Mouse (Mus musculus) liver, embryonic 13.5 days (tissue): ENCODE results near the gene Asb6. TPM values are rescaled to one million over a fixed set of nuclear protein-coding genes. Genes with fewer than 3 reads are reported as not detected.

ENCODE experiments used
- ATAC-seq: fragments of 200-750 bp; cut with Nextera tagmentation; 2 replicates; pipeline ENCODE4 v1.8.0; 2017; ENCODE audit warnings: low read depth, mild to moderate bottlenecking, moderate number of reproducible peaks, moderate library complexity
- DNase-seq: peaks from one replicate; pipeline ENCODE4 v3.0.0; 2022
- H3K27ac ChIP-seq: fragments of 300-500 bp; sonication (generic); 2 replicates; pipeline ENCODE4 v1.5.1; 2015; ENCODE audit warnings: moderate library complexity, mild to moderate bottlenecking, inconsistent platforms
- H3K27me3 ChIP-seq: fragments of 300-500 bp; sonication (generic); 2 replicates; pipeline ENCODE4 v1.6.1; 2015; ENCODE audit warnings: mild to moderate bottlenecking, inconsistent platforms
- H3K36me3 ChIP-seq: fragments of 300-500 bp; sonication (generic); 2 replicates; pipeline ENCODE4 v1.6.1; 2015; ENCODE audit warnings: mild to moderate bottlenecking, inconsistent platforms
- H3K4me1 ChIP-seq: fragments of 300-500 bp; sonication (generic); replicated peaks from 2 replicates; pipeline ENCODE4 v1.6.1; 2015; ENCODE audit warnings: inconsistent platforms
- H3K4me2 ChIP-seq: fragments of 300-500 bp; sonication (generic); 2 replicates; pipeline ENCODE4 v1.6.1; 2015; ENCODE audit warnings: inconsistent platforms, mild to moderate bottlenecking, moderate library complexity
- H3K4me3 ChIP-seq: fragments of 300-500 bp; sonication (generic); replicated peaks from 2 replicates; pipeline ENCODE4 v1.5.1; 2015; ENCODE audit warnings: mild to moderate bottlenecking, inconsistent platforms
- H3K9ac ChIP-seq: fragments of 300-500 bp; sonication (generic); 2 replicates; pipeline ENCODE4 v1.6.1; 2015; ENCODE audit warnings: mild to moderate bottlenecking, inconsistent platforms
- H3K9me3 ChIP-seq: fragments of 300-500 bp; sonication (generic); replicated peaks from 2 replicates; pipeline ENCODE4 v1.6.1; 2016; ENCODE audit warnings: inconsistent platforms
- WGBS: fragments of 180-500 bp; shearing (Covaris S2); methylation state at CpG from one replicate; pipeline ENCODE4 v1.1.7; 2015; ENCODE audit not compliant: insufficient replicate concordance; 5-methylcytosine and 5-hydroxymethylcytosine counted together
- polyA plus RNA-seq: library from polyadenylated mRNA; unstranded; fragments of >200 nt; fragmentation: Nextera tagmentation; extraction: Ambion mirVana; gene quantifications from 2 replicates; pipeline ENCODE4 v1.2.1, GENCODE M21; 2015

Gene Asb6
- polyA plus RNA-seq, 1 experiment from 2014 or later, result 36.6 TPM

DNA sequence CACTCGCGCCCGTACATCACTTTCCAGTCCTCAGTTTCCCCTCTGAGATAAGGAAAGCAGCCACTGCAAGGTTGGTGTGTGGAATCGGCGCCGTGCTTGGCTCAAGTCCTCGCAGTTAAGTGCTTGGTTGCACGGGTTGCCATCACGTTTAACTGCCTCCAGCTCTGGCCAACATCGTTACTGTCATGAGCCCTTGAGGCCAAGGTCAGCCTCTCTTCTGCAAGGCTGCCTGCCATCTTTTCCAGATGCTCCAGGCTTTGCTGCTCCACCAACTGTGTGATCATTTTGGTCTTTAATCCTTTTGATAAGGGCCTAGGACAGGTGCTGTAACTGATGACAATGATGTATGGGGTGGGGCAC is 21.9 kb downstream of the Asb6 start:
- WGBS, result 3% methylated on average over 10 of the region's 10 CpGs
- DNase-seq (no peak), ATAC-seq (no peak)
- Histone ChIP-seq H3K9me3 (no peaks in the 10 kb centered on the region), H3K27ac (peak overlapping the region; percentile 78), H3K9ac (peak overlapping the region; percentile 86), H3K36me3 (peaks cover 27% of the 10 kb centered on the region), H3K4me3 (peak overlapping the region; percentile 81), H3K4me1 (peaks cover 40% of the 10 kb centered on the region), H3K4me2 (peak overlapping the region; percentile 98), H3K27me3 (peaks cover 24% of the 10 kb centered on the region)

GRCm38 (mm10) chr2:30807648-30808295 is 22.4 kb downstream of the Asb6 start, which contains the start of gene Ntmt1:
TSS of gene Ntmt1 (plus strand) at chr2:30807826.
- Histone ChIP-seq H3K9ac (peak within 1 kb of the TSS; percentile 86), H3K9me3 (no peaks in the 10 kb centered on the region), H3K36me3 (peaks cover 22% of the 10 kb centered on the region), H3K4me3 (peak within 1 kb of the TSS; percentile 81), H3K27me3 (peaks cover 29% of the 10 kb centered on the region), H3K4me2 (peak within 1 kb of the TSS; percentile 98), H3K27ac (peak within 1 kb of the TSS; percentile 78), H3K4me1 (peaks cover 40% of the 10 kb centered on the region)
- ATAC-seq (peak; percentile 97), DNase-seq (peak; percentile 100)
- WGBS, result under 1% methylated on average over 42 of the region's 44 CpGs

GRCm38 (mm10) chr2:30807147-30807647 is 22.9 kb downstream of the Asb6 start:
- 0 out of 2 replicates have a peak overlapping the region, but pooled peaks have one; percentile 29 for H3K27ac ChIP-seq
- peak; percentile 1; the same call in 1 of the 2 replicates for ATAC-seq
- H3K36me3 ChIP-seq, result peaks cover 16% of the 10 kb centered on the region
- peak overlapping the region; percentile 98 for H3K4me2 ChIP-seq
- no peak for DNase-seq
- H3K9ac ChIP-seq, result peak overlapping the region; percentile 70
- H3K9me3 ChIP-seq, result no peaks in the 10 kb centered on the region
- 7% methylated on average over 28 of the region's 28 CpGs for WGBS
- peak overlapping the region; percentile 81 for H3K4me3 ChIP-seq
- peaks cover 35% of the 10 kb centered on the region for H3K27me3 ChIP-seq
- H3K4me1 ChIP-seq, result peaks cover 40% of the 10 kb centered on the region

DNA sequence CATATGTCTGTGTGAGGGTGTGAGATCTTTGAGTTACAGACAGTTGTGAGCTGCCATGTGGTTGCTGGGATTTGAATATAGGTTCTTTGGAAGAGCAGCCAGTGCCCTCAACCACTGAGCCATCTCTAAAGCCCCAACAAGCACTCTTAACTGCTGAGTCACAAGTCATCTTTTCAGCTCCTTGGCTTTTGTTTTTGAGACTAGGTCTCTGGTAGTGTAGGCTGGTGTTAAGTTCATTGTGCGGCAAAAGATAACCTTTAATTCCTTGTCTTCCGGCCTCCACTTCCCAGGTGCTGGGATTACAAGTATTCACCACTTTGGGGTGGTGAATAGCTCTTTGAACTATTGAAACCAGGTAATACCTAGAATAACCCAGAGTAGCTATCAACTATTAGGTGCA is 24.1 kb downstream of the Asb6 start:
- Histone ChIP-seq H3K27ac (no peak overlapping the region), H3K4me3 (no peak overlapping the region), H3K4me1 (peaks cover 46% of the 10 kb centered on the region), H3K9me3 (no peaks in the 10 kb centered on the region), H3K4me2 (no peak overlapping the region), H3K9ac (no peak overlapping the region), H3K27me3 (peaks cover 47% of the 10 kb centered on the region), H3K36me3 (0 out of 2 replicates have a peak, but pooled peaks cover 7% of the 10 kb centered on the region)
- WGBS, result 91% methylated on average over 2 of the region's 2 CpGs
- ATAC-seq (no peak), DNase-seq (no peak)

- Histone ChIP-seq H3K4me3 (no peak within 1 kb of the TSS), H3K4me2 (no peak within 1 kb of the TSS), H3K4me1 (peaks cover 30% of the 10 kb centered on the region), H3K36me3 (no peaks in the 10 kb centered on the region), H3K27me3 (peaks cover 71% of the 10 kb centered on the region), H3K9me3 (no peaks in the 10 kb centered on the region), H3K27ac (no peak within 1 kb of the TSS), H3K9ac (no peak within 1 kb of the TSS)
- WGBS, result 62% methylated on average over 3 of the region's 3 CpGs
- DNase-seq (no peak), ATAC-seq (no peak)
Observed at GRCm38 (mm10) chr2:30803604-30804003, 26.5 kb downstream of the Asb6 start, which contains the start of gene 1700001O22Rik. TSS of gene 1700001O22Rik (minus strand) at chr2:30803661.

DNA sequence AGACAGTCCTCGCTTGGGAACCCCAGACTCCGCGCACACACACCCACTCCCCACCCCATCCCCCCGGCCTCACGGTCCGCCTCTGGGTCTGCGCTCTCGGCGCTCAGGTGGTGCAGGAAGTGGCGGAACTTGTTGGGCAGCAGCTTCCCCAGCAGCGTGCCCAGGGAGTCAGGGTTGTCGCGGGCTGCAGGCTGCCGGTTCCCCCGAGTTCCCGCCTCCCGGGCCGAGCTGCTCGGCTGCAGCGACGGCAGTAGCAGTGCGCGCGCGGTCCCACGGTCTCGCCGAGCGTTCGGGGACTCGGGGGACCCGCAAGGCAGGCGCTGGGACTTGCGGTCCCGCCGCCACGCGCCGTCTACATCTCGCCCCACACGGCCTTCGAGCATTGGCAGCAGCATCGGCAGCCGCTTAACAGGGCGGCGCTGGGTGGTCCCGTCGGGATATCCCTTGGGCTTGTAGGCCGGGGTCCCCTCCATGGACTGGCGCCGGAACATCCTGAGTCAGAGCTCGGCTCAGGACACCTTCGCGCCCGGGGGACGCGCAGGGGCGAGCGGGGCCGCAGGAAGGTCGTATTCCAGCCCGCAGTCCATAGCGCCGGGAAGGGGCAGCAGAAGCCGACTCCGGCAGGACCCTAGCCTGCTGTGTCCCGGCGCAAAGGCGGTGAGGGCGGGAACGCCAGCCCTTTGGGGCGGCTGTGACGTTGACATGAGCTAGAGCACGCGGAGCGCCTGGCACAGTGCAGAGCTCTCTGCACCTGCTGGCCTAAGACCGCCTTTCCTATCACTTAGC is 28.9 kb downstream of the Asb6 start:
- ATAC-seq (no peak), DNase-seq (no peak)
- H3K4me2 ChIP-seq, result peak overlapping the region; percentile 66
- WGBS, result 2% methylated on average over 69 of the region's 77 CpGs
- peaks cover 19% of the 10 kb centered on the region for H3K4me1 ChIP-seq
- H3K27me3 ChIP-seq, result peaks cover 93% of the 10 kb centered on the region
- no peaks in the 10 kb centered on the region for H3K36me3 ChIP-seq
- peak overlapping the region; percentile 24; the same call in 1 of the 2 replicates for H3K9ac ChIP-seq
- H3K27ac ChIP-seq, result no peak overlapping the region
- H3K9me3 ChIP-seq, result no peaks in the 10 kb centered on the region
- H3K4me3 ChIP-seq, result peak overlapping the region; percentile 45

DNA sequence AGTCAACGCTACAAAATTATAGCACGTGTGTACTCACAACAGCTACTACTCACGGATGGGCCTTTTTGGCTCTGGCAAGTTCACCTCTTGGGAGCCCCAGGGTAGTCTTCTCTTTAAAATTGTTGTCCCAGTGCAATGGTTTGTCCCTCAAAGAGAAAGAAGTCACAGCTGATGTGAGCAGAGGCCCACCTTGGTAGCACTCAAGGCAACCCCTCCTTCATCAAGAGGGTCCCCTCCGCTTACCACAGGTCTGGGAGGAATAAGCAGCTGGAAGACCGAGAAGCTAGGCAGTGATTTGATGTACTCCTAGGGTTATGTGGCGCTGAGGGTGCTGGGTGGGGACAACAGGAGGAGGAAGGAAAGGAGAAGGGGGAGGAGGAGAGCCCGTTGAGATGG is 29.5 kb downstream of the Asb6 start:
- H3K4me3 ChIP-seq, result peak overlapping the region; percentile 45; the same call in 1 of the 2 replicates
- WGBS, result 23% methylated on average over 7 of the region's 7 CpGs

GRCm38 (mm10) chr2:30799456-30799855 is 30.7 kb downstream of the Asb6 start:
- peaks cover 91% of the 10 kb centered on the region for H3K27me3 ChIP-seq
- 59% methylated on average over 3 of the region's 3 CpGs for WGBS
- ATAC-seq, result no peak

More for the DNA sequence above, 29.5 kb downstream of the Asb6 start:
- no peaks in the 10 kb centered on the region for H3K36me3 ChIP-seq
- peak overlapping the region; percentile 66 for H3K4me2 ChIP-seq
- H3K27me3 ChIP-seq, result peaks cover 95% of the 10 kb centered on the region
- H3K9me3 ChIP-seq, result no peaks in the 10 kb centered on the region
- H3K4me1 ChIP-seq, result peaks cover 25% of the 10 kb centered on the region
- DNase-seq (no peak), ATAC-seq (no peak)
- no peak overlapping the region for H3K27ac ChIP-seq
- no peak overlapping the region for H3K9ac ChIP-seq

GRCm38 (mm10) chr2:30796382-30796781 is 33.8 kb downstream of the Asb6 start:
- ATAC-seq (peak; percentile 47), DNase-seq (peak; percentile 58)
- Histone ChIP-seq H3K36me3 (no peaks in the 10 kb centered on the region), H3K9me3 (no peaks in the 10 kb centered on the region), H3K4me2 (peak overlapping the region; percentile 48), H3K4me3 (peak overlapping the region; percentile 6; the same call in 1 of the 2 replicates), H3K27ac (no peak overlapping the region), H3K4me1 (peaks cover 31% of the 10 kb centered on the region), H3K27me3 (peaks cover 66% of the 10 kb centered on the region), H3K9ac (peak overlapping the region; percentile 3; the same call in 1 of the 2 replicates)
- WGBS, result 4% methylated on average over 11 of the region's 11 CpGs

More at GRCm38 (mm10) chr2:30799456-30799855, 30.7 kb downstream of the Asb6 start:
- Histone ChIP-seq H3K9ac (no peak overlapping the region), H3K9me3 (no peaks in the 10 kb centered on the region), H3K4me2 (no peak overlapping the region), H3K27ac (no peak overlapping the region), H3K4me3 (no peak overlapping the region), H3K4me1 (peaks cover 34% of the 10 kb centered on the region), H3K36me3 (no peaks in the 10 kb centered on the region)
- no peak for DNase-seq

GRCm38 (mm10) chr2:30795889-30796275 is 34.3 kb downstream of the Asb6 start:
- no peaks in the 10 kb centered on the region for H3K36me3 ChIP-seq
- no peak overlapping the region for H3K4me3 ChIP-seq
- 60% methylated on average over 5 of the region's 5 CpGs for WGBS
- H3K4me1 ChIP-seq, result peaks cover 27% of the 10 kb centered on the region
- H3K27me3 ChIP-seq, result peaks cover 61% of the 10 kb centered on the region
- H3K4me2 ChIP-seq, result peak overlapping the region; percentile 48
- DNase-seq, result no peak
- no peak overlapping the region for H3K27ac ChIP-seq
- no peak for ATAC-seq
- H3K9ac ChIP-seq, result peak overlapping the region; percentile 3; the same call in 1 of the 2 replicates
- H3K9me3 ChIP-seq, result no peaks in the 10 kb centered on the region

DNA sequence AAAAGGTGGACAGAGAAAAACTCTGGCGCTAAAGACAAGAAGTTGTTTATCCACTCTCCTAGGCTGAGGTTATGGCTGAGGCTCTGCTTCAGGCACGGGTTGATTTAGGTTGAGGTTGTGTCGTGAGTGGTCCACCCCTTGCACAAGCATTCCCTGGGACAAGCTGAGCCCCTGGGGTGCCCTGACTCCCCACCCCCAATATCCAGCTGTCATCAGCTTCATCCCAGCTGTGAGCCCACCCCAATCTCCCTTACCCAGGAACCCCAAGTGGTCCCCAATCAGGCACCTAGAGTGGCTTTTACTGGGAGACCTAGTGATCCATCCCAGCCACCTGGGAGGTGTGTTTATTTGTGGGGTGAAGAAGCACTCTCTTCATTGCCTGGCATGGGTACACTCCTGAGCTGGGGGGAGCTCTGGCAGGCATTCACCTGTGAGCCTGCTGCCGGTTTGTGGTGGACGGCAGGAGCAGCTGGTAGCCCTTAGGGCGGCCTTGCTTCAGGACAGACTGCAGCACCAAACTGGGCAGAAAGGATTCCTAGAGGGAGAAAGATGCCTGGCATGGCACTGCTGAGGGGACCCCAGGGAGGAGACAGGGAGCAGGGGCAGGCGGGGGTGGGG is 34.8 kb downstream of the Asb6 start:
- peak overlapping the region; percentile 70 for H3K4me2 ChIP-seq
- ATAC-seq (no peak), DNase-seq (no peak)
- H3K27ac ChIP-seq, result no peak overlapping the region
- peak overlapping the region; percentile 56 for H3K9ac ChIP-seq
- peaks cover 25% of the 10 kb centered on the region for H3K4me1 ChIP-seq
- H3K9me3 ChIP-seq, result no peaks in the 10 kb centered on the region
- no peaks in the 10 kb centered on the region for H3K36me3 ChIP-seq
- peak overlapping the region; percentile 50 for H3K4me3 ChIP-seq
- 64% methylated on average over 7 of the region's 7 CpGs for WGBS
- H3K27me3 ChIP-seq, result peaks cover 56% of the 10 kb centered on the region
